Mouse (Mus musculus) frontal cortex, postnatal 10 days (tissue): ENCODE data around the gene Ccdc85c.
A peak's percentile ranks its signal among the peaks of the same experiment; 100 is the strongest.

Experiments used
- DNase-seq, 2 experiments: peaks; one replicate each; pipeline ENCODE4 v3.0.0; 2022; ENCODE audit warnings: low spot score in 2 of 2, mixed read lengths in 1 of 2

Ccdc85c gene

GRCm38 (mm10) chr12:108178331-108179245, 96.6 kb downstream of the Ccdc85c start:
- peak; percentile 56 to 60 for DNase-seq

GRCm38 (mm10) chr12:108176366-108176765, 98.9 kb downstream of the Ccdc85c start:
- no peak for DNase-seq

- no peak for DNase-seq
These were observed 100.4 kb downstream of the Ccdc85c start for GRCm38 (mm10) chr12:108174606-108175505.

GRCm38 (mm10) chr12:108172639-108173038, 102.6 kb downstream of the Ccdc85c start:
- DNase-seq: no peak

GRCm38 (mm10) chr12:108171336-108171735, 103.9 kb downstream of the Ccdc85c start:
- no peak for DNase-seq

GRCm38 (mm10) chr12:108170467-108170866, 104.8 kb downstream of the Ccdc85c start:
- no peak for DNase-seq

GRCm38 (mm10) chr12:108168909-108169308, 106.3 kb downstream of the Ccdc85c start:
- no peak for DNase-seq

- DNase-seq: no peak
These were observed 111.5 kb downstream of the Ccdc85c start for GRCm38 (mm10) chr12:108163706-108164105.

- no peak for DNase-seq
These were observed 113.2 kb downstream of the Ccdc85c start for GRCm38 (mm10) chr12:108162036-108162435.

GRCm38 (mm10) chr12:108159863-108160262, 115.4 kb downstream of the Ccdc85c start:
- no peak for DNase-seq
